Mouse (Mus musculus) ES-Bruce4 (cell line): ENCODE measurements around the gene Slc9a5.

Source experiments
- CTCF ChIP-seq: IDR thresholded peaks from one replicate; pipeline ENCODE4 v1.8.1; 2011; ENCODE audit warnings: low read depth, low read length
- EP300 ChIP-seq: IDR thresholded peaks from 2 replicates; pipeline ENCODE4 v1.6.1; 2011; ENCODE audit warnings: low read depth, low read length; ENCODE audit not compliant: insufficient read depth
- POLR2A ChIP-seq: IDR thresholded peaks from one replicate; pipeline ENCODE4 v1.8.1; 2011; ENCODE audit warnings: low read length; ENCODE audit not compliant: insufficient read depth

- TF ChIP-seq CTCF = no peak
- TF ChIP-seq POLR2A = no peak
- no peak for TF ChIP-seq EP300
Measured at GRCm38 (mm10) chr8:105317941-105318340, 30.7 kb upstream of the Slc9a5 start.
